Mouse (Mus musculus) stomach, embryonic 15.5 days (tissue): Measurements from ENCODE around the gene Prrc2b. TPM values are rescaled to one million over a fixed set of nuclear protein-coding genes. Genes with fewer than 3 reads are reported as not detected.

Experiments used
- ATAC-seq: fragments of 200-750 bp; cut with Nextera tagmentation; 2 replicates; pipeline ENCODE4 v1.8.0; 2017; ENCODE audit warnings: low read depth, moderate number of reproducible peaks, moderate TSS enrichment; ENCODE audit not compliant: insufficient read depth, low FRiP score
- H3K27ac ChIP-seq: fragments of 300-500 bp; sonication (generic); 2 replicates; pipeline ENCODE4 v1.5.1; 2015; ENCODE audit warnings: mild to moderate bottlenecking, inconsistent platforms
- H3K27me3 ChIP-seq: fragments of 300-500 bp; sonication (generic); replicated peaks from 2 replicates; pipeline ENCODE4 v1.6.1; 2015; ENCODE audit warnings: inconsistent platforms
- H3K36me3 ChIP-seq: fragments of 300-500 bp; sonication (generic); 2 replicates; pipeline ENCODE4 v1.6.1; 2015; ENCODE audit warnings: inconsistent platforms
- H3K4me1 ChIP-seq: fragments of 300-500 bp; sonication (generic); 2 replicates; pipeline ENCODE4 v1.6.1; 2015; ENCODE audit warnings: inconsistent platforms
- H3K4me2 ChIP-seq: fragments of 300-500 bp; sonication (generic); 2 replicates; pipeline ENCODE4 v1.6.1; 2015; ENCODE audit warnings: mild to moderate bottlenecking, inconsistent platforms
- H3K4me3 ChIP-seq: fragments of 300-500 bp; sonication (generic); replicated peaks from 2 replicates; pipeline ENCODE4 v1.5.1; 2015; ENCODE audit warnings: inconsistent platforms
- H3K9ac ChIP-seq: fragments of 300-500 bp; sonication (generic); 2 replicates; pipeline ENCODE4 v1.6.1; 2015; ENCODE audit warnings: inconsistent platforms
- H3K9me3 ChIP-seq: fragments of 300-500 bp; sonication (generic); 2 replicates; pipeline ENCODE4 v1.6.1; 2016; ENCODE audit warnings: inconsistent platforms
- WGBS: fragments of 180-500 bp; shearing (Covaris S2); methylation state at CpG from one replicate; pipeline ENCODE4 v1.1.7; 2015; 5-methylcytosine and 5-hydroxymethylcytosine counted together
- polyA plus RNA-seq: library from polyadenylated mRNA; unstranded; fragments of >200 nt; fragmentation: Nextera tagmentation; extraction: Ambion mirVana; gene quantifications from 2 replicates; pipeline ENCODE4 v1.2.1, GENCODE M21; 2015

The Prrc2b gene
- polyA plus RNA-seq = 43.7 and 48.2 TPM in 2 replicates

- ATAC-seq = peak; percentile 71
- Histone ChIP-seq H3K4me2 (peak within 1 kb of the TSS; percentile 88), H3K9ac (peak within 1 kb of the TSS; percentile 93), H3K9me3 (no peaks in the 10 kb centered on the region), H3K36me3 (no peaks in the 10 kb centered on the region), H3K4me3 (peak within 1 kb of the TSS; percentile 81), H3K27ac (peak within 1 kb of the TSS; percentile 98), H3K4me1 (peaks cover 42% of the 10 kb centered on the region), H3K27me3 (no peaks in the 10 kb centered on the region)
- under 1% methylated on average over 67 of the region's 117 CpGs for WGBS
These were observed at the start of gene Prrc2b for GRCm38 (mm10) chr2:32150924-32151659. Gene Prrc2b, plus strand, starts transcription at chr2:32151082.

- Histone ChIP-seq H3K4me2 (no peak overlapping the region), H3K36me3 (no peaks in the 10 kb centered on the region), H3K4me1 (no peaks in the 10 kb centered on the region), H3K27me3 (no peaks in the 10 kb centered on the region), H3K9ac (no peak overlapping the region), H3K4me3 (no peak overlapping the region), H3K9me3 (no peaks in the 10 kb centered on the region), H3K27ac (no peak overlapping the region)
- WGBS = 53% methylated on average over 5 of the region's 5 CpGs
- ATAC-seq = no peak
These were observed 47.9 kb upstream of the Prrc2b start for GRCm38 (mm10) chr2:32102944-32103343.

- Histone ChIP-seq H3K9ac (no peak overlapping the region), H3K36me3 (0 out of 2 replicates have a peak, but pooled peaks cover 2% of the 10 kb centered on the region), H3K4me2 (no peak overlapping the region), H3K4me1 (no peaks in the 10 kb centered on the region), H3K4me3 (no peak overlapping the region), H3K27ac (no peak overlapping the region), H3K9me3 (no peaks in the 10 kb centered on the region), H3K27me3 (no peaks in the 10 kb centered on the region)
- 74% methylated on average over 7 of the region's 7 CpGs for WGBS
- ATAC-seq = no peak
These were observed 47.3 kb upstream of the Prrc2b start for GRCm38 (mm10) chr2:32103557-32103956.

- Histone ChIP-seq H3K36me3 (0 out of 2 replicates have a peak, but pooled peaks cover 2% of the 10 kb centered on the region), H3K9ac (no peak overlapping the region), H3K9me3 (no peaks in the 10 kb centered on the region), H3K4me1 (no peaks in the 10 kb centered on the region), H3K4me3 (no peak overlapping the region), H3K27me3 (no peaks in the 10 kb centered on the region), H3K4me2 (no peak overlapping the region), H3K27ac (no peak overlapping the region)
- ATAC-seq = no peak
- 86% methylated on average over 7 of the region's 7 CpGs for WGBS
These were observed 46.8 kb upstream of the Prrc2b start for GRCm38 (mm10) chr2:32104122-32104521.

- H3K27me3 ChIP-seq = no peaks in the 10 kb centered on the region
- no peaks in the 10 kb centered on the region for H3K9me3 ChIP-seq
- no peak overlapping the region for H3K27ac ChIP-seq
- H3K4me2 ChIP-seq = no peak overlapping the region
- H3K36me3 ChIP-seq = 0 out of 2 replicates have a peak, but pooled peaks cover 2% of the 10 kb centered on the region
- no peak overlapping the region for H3K9ac ChIP-seq
- H3K4me1 ChIP-seq = no peaks in the 10 kb centered on the region
- whole genome bisulfite sequencing = 82% methylated on average over 16 of the region's 16 CpGs
- ATAC-seq = no peak
- no peak overlapping the region for H3K4me3 ChIP-seq
These were observed 45.6 kb upstream of the Prrc2b start for GRCm38 (mm10) chr2:32105117-32105913.

- 83% methylated on average over 7 of the region's 7 CpGs for WGBS
- no peak for ATAC-seq
- Histone ChIP-seq H3K9me3 (no peaks in the 10 kb centered on the region), H3K4me2 (no peak overlapping the region), H3K27ac (no peak overlapping the region), H3K27me3 (no peaks in the 10 kb centered on the region), H3K4me1 (no peaks in the 10 kb centered on the region), H3K36me3 (0 out of 2 replicates have a peak, but pooled peaks cover 2% of the 10 kb centered on the region), H3K4me3 (no peak overlapping the region), H3K9ac (no peak overlapping the region)
These were observed 45.0 kb upstream of the Prrc2b start for GRCm38 (mm10) chr2:32105930-32106329.

- WGBS = 100% methylated on average over 1 of the region's 1 CpGs
- Histone ChIP-seq H3K4me2 (no peak overlapping the region), H3K36me3 (0 out of 2 replicates have a peak, but pooled peaks cover 2% of the 10 kb centered on the region), H3K4me3 (no peak overlapping the region), H3K9me3 (no peaks in the 10 kb centered on the region), H3K27ac (no peak overlapping the region), H3K27me3 (no peaks in the 10 kb centered on the region), H3K4me1 (no peaks in the 10 kb centered on the region), H3K9ac (no peak overlapping the region)
- ATAC-seq = no peak
These were observed 39.6 kb upstream of the Prrc2b start for GRCm38 (mm10) chr2:32111268-32111667.

- Histone ChIP-seq H3K4me3 (no peak overlapping the region), H3K4me2 (no peak overlapping the region), H3K9ac (no peak overlapping the region), H3K9me3 (no peaks in the 10 kb centered on the region), H3K36me3 (0 out of 2 replicates have a peak, but pooled peaks cover 2% of the 10 kb centered on the region), H3K27me3 (no peaks in the 10 kb centered on the region), H3K27ac (no peak overlapping the region), H3K4me1 (no peaks in the 10 kb centered on the region)
- 66% methylated on average over 2 of the region's 2 CpGs for WGBS
- no peak for ATAC-seq
These were observed 38.3 kb upstream of the Prrc2b start for GRCm38 (mm10) chr2:32112548-32112947.

- no peak overlapping the region for H3K27ac ChIP-seq
- H3K27me3 ChIP-seq = no peaks in the 10 kb centered on the region
- no peaks in the 10 kb centered on the region for H3K36me3 ChIP-seq
- H3K9me3 ChIP-seq = no peaks in the 10 kb centered on the region
- ATAC-seq = peak; percentile 78; the same call in 1 of the 2 replicates
- H3K4me2 ChIP-seq = no peak overlapping the region
- no peak overlapping the region for H3K9ac ChIP-seq
- H3K4me1 ChIP-seq = no peaks in the 10 kb centered on the region
- 90% methylated on average over 4 of the region's 4 CpGs for WGBS
- H3K4me3 ChIP-seq = no peak overlapping the region
These were observed 35.0 kb upstream of the Prrc2b start for GRCm38 (mm10) chr2:32115851-32116268.

- no peak; the same call in 1 of the 2 replicates for ATAC-seq
- no peak overlapping the region for H3K27ac ChIP-seq
- no peaks in the 10 kb centered on the region for H3K4me1 ChIP-seq
- 87% methylated on average over 20 of the region's 20 CpGs for WGBS
- H3K36me3 ChIP-seq = no peaks in the 10 kb centered on the region
- no peak overlapping the region for H3K4me2 ChIP-seq
- H3K9me3 ChIP-seq = no peaks in the 10 kb centered on the region
- H3K4me3 ChIP-seq = no peak overlapping the region
- H3K27me3 ChIP-seq = no peaks in the 10 kb centered on the region
- no peak overlapping the region for H3K9ac ChIP-seq
These were observed 30.8 kb upstream of the Prrc2b start for GRCm38 (mm10) chr2:32119802-32120750.

GRCm38 (mm10) chr2:32121150-32121549, 29.7 kb upstream of the Prrc2b start:
- Histone ChIP-seq H3K9ac (no peak overlapping the region), H3K4me3 (no peak overlapping the region), H3K4me2 (no peak overlapping the region), H3K27ac (no peak overlapping the region), H3K27me3 (no peaks in the 10 kb centered on the region), H3K9me3 (no peaks in the 10 kb centered on the region), H3K4me1 (no peaks in the 10 kb centered on the region), H3K36me3 (no peaks in the 10 kb centered on the region)
- WGBS = 58% methylated on average over 5 of the region's 5 CpGs
- no peak; the same call in 1 of the 2 replicates for ATAC-seq
